12 mouse cellular contexts compared by ENCODE assay signal in genomic region chr4:103013490-103013889, GRCm38 (mm10). TPM values are rescaled to one million over a fixed set of nuclear protein-coding genes. Genes with fewer than 3 reads are reported as not detected.
DNase-seq lines count a peak whose midpoint lies in the region; ATAC-seq and TF ChIP-seq lines count a peak whose summit lies in the region.
"Had no signal": no experiment of that assay in that cellular context is flagged by ENCODE, and none has a peak within 500 bp of the region (broad histone marks: within the 10 kb centered on the region; RNA-seq: fewer than 3 reads in every experiment).

No protein-coding gene starts in this region.

- peaks cover 10% of the 10 kb centered on the region for H3K4me1 ChIP-seq in heart, embryonic 13.5 days
- H3K4me1 ChIP-seq in embryonic facial prominence, embryonic 13.5 days = peaks cover 21% of the 10 kb centered on the region
- H3K4me1 ChIP-seq in liver, postnatal 0 days (ENCODE audit: insufficient read depth) = no peaks in the 10 kb centered on the region

- H3K4me2 ChIP-seq in heart, embryonic 13.5 days = peak overlapping the region; percentile 38; the same call in 1 of the 2 replicates
- H3K4me2 ChIP-seq in embryonic facial prominence, embryonic 13.5 days = peak overlapping the region; percentile 39
- no peak overlapping the region for H3K4me2 ChIP-seq in liver, postnatal 0 days (ENCODE audit: low read depth, low read length)

- H3K36me3 ChIP-seq in heart, embryonic 13.5 days = no peaks in the 10 kb centered on the region
- no peaks in the 10 kb centered on the region for H3K36me3 ChIP-seq in embryonic facial prominence, embryonic 13.5 days
- H3K36me3 ChIP-seq in liver, postnatal 0 days (replicated peaks; ENCODE audit: insufficient read depth, low read length) = no peaks in the 10 kb centered on the region

- no peak for TF ChIP-seq EP300 in liver, postnatal 0 days (IDR thresholded peaks at IDR 0.05; ENCODE audit: low read depth)

- no peak overlapping the region for H3K4me3 ChIP-seq in heart, embryonic 13.5 days
- no peak overlapping the region for H3K4me3 ChIP-seq in embryonic facial prominence, embryonic 13.5 days
- H3K4me3 ChIP-seq in liver, postnatal 0 days (ENCODE audit: low read depth, low read length) = no peak overlapping the region

- 9% methylated on average over 4 of the region's 4 CpGs for WGBS in heart, embryonic 13.5 days
- 10% methylated on average over 4 of the region's 4 CpGs for WGBS in embryonic facial prominence, embryonic 13.5 days
- 37% methylated on average over 4 of the region's 4 CpGs for WGBS in liver, postnatal 0 days (ENCODE audit: insufficient replicate concordance)

- no peak for ATAC-seq in heart, embryonic 13.5 days (ENCODE audit: extremely low read depth, insufficient number of reproducible peaks, low FRiP score, low TSS enrichment)
- no peak for ATAC-seq in embryonic facial prominence, embryonic 13.5 days (ENCODE audit: insufficient number of reproducible peaks, insufficient read depth, low FRiP score, low TSS enrichment, low read depth)
- no peak for ATAC-seq in liver, postnatal 0 days

- no peak overlapping the region for H3K9ac ChIP-seq in heart, embryonic 13.5 days
- H3K9ac ChIP-seq in embryonic facial prominence, embryonic 13.5 days = peak overlapping the region; percentile 44; the same call in 1 of the 2 replicates
- H3K9ac ChIP-seq in liver, postnatal 0 days (replicated peaks) = no peak overlapping the region

- DNase-seq in heart, adult 18-20 months = no peak
- peak; percentile 37 for DNase-seq in R1 (ENCODE audit: low read depth, low spot score)
- DNase-seq in mesoderm, embryonic 11.5 days (ENCODE audit: low read depth, low spot score) = peak; percentile 36
- no peak for DNase-seq in liver, postnatal 0 days
- no peak for DNase-seq in adrenal gland, postnatal 36 days
- no peak for DNase-seq in c-Kit-positive CD71-positive TER-119-positive erythroid progenitor cells, embryonic 14.5 days (ENCODE audit: low spot score)
- DNase-seq: cerebellum, adult 18-20 months; kidney, adult 8-10 months had no signal

- no peak for TF ChIP-seq CTCF in liver, postnatal 0 days (IDR thresholded peaks at IDR 0.05; ENCODE audit: low read depth)

- H3K27me3 ChIP-seq in heart, embryonic 13.5 days (replicated peaks) = no peaks in the 10 kb centered on the region
- H3K27me3 ChIP-seq in embryonic facial prominence, embryonic 13.5 days = no peaks in the 10 kb centered on the region
- H3K27me3 ChIP-seq in liver, postnatal 0 days (ENCODE audit: insufficient read depth, low read length) = no peaks in the 10 kb centered on the region

- no peaks in the 10 kb centered on the region for H3K9me3 ChIP-seq in heart, embryonic 13.5 days
- H3K9me3 ChIP-seq in embryonic facial prominence, embryonic 13.5 days = no peaks in the 10 kb centered on the region
- H3K9me3 ChIP-seq in liver, postnatal 0 days (ENCODE audit: low read length) = no peaks in the 10 kb centered on the region

- no peak overlapping the region for H3K27ac ChIP-seq in heart, embryonic 13.5 days (replicated peaks)
- H3K27ac ChIP-seq in embryonic facial prominence, embryonic 13.5 days = peak overlapping the region; percentile 48; the same call in 1 of the 2 replicates
- no peak overlapping the region for H3K27ac ChIP-seq in liver, postnatal 0 days (ENCODE audit: low read depth)
- H3K27ac ChIP-seq: macrophage had no signal

RNA-seq across cellular contexts. Expression of gene Insl5, which starts 13.2 kb away (rescaled TPM):
- 0.23 TPM in 1 of 2 replicates, not detected in the other for polyA plus RNA-seq in heart, embryonic 13.5 days (2015; fragmentation: Nextera tagmentation; extraction: Ambion mirVana)
- not detected for total RNA-seq in heart, adult 18-20 months (2021)
- polyA plus RNA-seq in embryonic facial prominence, embryonic 13.5 days (2015; fragmentation: Nextera tagmentation; extraction: Ambion mirVana) = not detected in 2 replicates
- polyA plus RNA-seq in liver, postnatal 0 days (2015; fragmentation: Nextera tagmentation; extraction: Ambion mirVana) = not detected in 2 replicates
- total RNA-seq in adrenal gland, postnatal 36 days (2021) = not detected
- total RNA-seq: gastrocnemius, adult 18-20 months had no signal
- polyA plus RNA-seq: macrophage had no signal

RNA-seq across cellular contexts. Expression of gene Tctex1d1, which starts 35.1 kb away (rescaled TPM):
- polyA plus RNA-seq in heart, embryonic 13.5 days (2015; fragmentation: Nextera tagmentation; extraction: Ambion mirVana) = 0.33 and 0.51 TPM in 2 replicates
- not detected for total RNA-seq in heart, adult 18-20 months (2021)
- 0.42 and 1.5 TPM in 2 replicates for polyA plus RNA-seq in embryonic facial prominence, embryonic 13.5 days (2015; fragmentation: Nextera tagmentation; extraction: Ambion mirVana)
- not detected in 2 replicates for polyA plus RNA-seq in liver, postnatal 0 days (2015; fragmentation: Nextera tagmentation; extraction: Ambion mirVana)
- total RNA-seq in adrenal gland, postnatal 36 days (2021) = not detected
- total RNA-seq: gastrocnemius, adult 18-20 months had no signal
- polyA plus RNA-seq: macrophage had no signal

Comparison
In these comparisons a context has a peak if more than half of its experiments do, and no peak if none do; other contexts are left out.
1. DNase-seq: peak in R1 (single experiment) and mesoderm, embryonic 11.5 days (single experiment); none in heart, adult 18-20 months (0 of 2), liver, postnatal 0 days (single experiment), adrenal gland, postnatal 36 days (0 of 2) and c-Kit-positive CD71-positive TER-119-positive erythroid progenitor cells, embryonic 14.5 days (single experiment).